Mouse (Mus musculus) embryo, embryonic 10.5 days (tissue): ENCODE data around the gene Wdr4.
"Not testable (repeated sequence)": the region's sequence is repeated elsewhere in the genome, so short reads cannot be mapped to it uniquely, and the experiment has no call there.

ENCODE experiments used
- DNase-seq: peaks from one replicate; pipeline ENCODE4 v3.0.0-alpha.2; 2015; ENCODE audit warnings: low spot score

Wdr4 gene

GRCm38 (mm10) chr17:31519946-31520838 lies at the start of gene Wdr4, which contains the start of gene Ndufv3:
Gene Wdr4, minus strand, starts transcription at chr17:31519980.
Gene Ndufv3, plus strand, starts transcription at chr17:31520115.
- DNase-seq: peak; percentile 100

DNA sequence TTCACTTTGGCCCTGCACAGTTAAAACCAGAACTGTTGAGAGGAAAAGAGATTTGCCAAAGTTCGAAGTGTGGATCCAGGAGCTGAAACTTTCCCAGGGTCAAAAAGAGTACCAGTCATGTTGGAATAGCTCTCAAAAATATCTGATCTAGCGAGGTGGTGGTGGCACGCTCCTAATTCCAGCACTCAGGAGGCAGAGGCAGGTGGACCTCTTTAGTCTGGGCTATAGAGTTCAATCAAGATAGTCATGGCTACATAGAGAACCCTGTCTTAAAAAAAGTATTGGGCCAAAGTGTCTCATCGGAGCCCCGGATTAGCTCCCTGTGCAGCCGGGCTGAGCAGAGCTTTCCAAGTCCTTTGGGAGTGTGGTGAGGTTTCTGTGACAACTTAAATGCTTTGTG lies 46.5 kb upstream of the Wdr4 start:
- DNase-seq: no peak

DNA sequence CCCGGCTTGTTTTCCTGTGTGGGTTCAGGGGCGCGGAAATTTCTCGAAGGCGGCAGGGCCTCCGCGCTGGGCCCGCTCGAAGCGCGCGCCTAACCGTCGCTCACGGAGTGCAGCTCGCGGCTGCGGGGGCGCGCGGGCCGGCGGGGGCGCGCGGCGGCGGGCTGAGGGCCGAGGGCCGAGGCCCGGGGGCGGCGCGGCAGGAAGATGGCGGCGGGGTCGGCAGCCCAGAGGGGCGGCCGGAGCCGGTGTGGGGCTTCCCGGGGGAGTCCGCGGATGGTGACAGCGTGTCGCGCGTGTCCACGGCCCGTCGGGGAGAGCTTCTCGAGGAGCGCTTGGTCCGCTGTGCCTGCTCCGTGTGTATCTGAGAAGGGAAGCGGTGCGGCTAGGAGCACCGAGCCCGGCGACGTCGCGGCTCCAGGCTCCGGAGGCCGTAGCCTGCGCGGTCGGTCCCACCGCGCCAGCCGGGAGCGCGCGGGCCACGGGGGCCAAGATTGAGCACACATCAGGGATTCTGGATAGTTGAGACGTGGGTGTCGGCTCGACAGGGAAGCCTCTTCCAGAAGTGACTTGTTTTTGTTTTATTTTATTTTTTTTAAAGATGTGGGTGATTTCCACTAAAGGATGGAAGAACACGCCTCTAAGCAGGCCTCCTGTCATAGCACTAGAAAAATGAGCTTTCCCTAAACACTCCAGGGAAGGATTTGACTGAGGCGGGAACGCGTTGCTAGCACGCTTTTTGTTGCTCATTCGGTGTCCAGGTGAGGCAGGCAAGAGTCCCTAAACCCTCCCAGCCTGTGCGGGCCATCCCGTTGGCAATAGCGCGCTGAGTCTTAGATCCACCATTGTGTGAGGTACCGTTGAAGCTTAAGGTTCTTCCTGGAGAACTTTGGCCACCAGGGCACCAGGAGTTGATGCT lies 45.6 kb upstream of the Wdr4 start:
- DNase-seq: peak; percentile 81

- no peak for DNase-seq
Measured at GRCm38 (mm10) chr17:31564858-31565140, 45.0 kb upstream of the Wdr4 start.

DNA sequence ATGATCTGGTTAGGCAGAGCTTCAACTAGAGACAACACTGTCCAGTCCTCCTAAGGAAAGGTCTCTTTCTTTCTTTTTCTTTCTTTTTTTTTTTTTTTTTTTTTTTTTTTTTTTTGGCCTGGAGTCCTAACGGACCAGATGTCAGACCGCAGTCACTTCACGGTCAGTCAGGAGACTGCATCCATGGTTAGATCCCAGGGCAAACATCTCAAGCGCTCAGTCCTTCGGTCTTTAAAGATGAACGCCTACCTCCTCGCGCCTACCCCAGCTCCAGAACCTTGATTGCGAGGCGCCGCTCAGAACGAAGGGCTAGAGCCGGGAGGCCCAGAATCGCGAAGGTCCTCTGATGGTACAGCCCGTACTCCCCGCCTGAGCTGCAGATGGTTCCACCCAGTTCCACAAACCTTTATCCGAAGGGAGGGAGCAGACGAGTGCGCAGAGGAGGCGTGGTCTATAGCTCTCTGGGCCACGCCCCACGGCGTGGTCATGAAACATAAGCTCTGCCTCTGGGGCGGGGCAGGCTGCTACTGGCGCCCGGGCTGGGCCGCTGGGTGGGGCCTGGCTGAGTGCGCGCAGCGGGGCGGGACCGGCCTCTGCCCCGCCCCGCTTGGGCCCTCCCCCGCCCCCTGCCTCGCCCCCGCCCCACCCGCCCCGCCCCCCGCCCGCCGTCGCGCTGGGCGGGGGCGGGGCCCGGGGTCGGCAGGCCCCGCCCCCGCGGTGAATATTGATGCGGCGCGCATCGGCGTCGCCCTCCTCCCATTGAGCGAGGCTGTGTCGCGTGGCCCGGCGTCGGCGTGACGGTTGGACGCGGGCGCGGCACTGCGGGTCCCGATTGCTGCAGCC lies 44.5 kb upstream of the Wdr4 start, which contains the start of gene Pknox1:
TSS of gene Pknox1 (plus strand) at position 720 of the 843 bp plus-strand sequence.
- peak; percentile 100 for DNase-seq

GRCm38 (mm10) chr17:31563632-31564014 lies 43.8 kb upstream of the Wdr4 start:
- DNase-seq: peak; percentile 67

DNA sequence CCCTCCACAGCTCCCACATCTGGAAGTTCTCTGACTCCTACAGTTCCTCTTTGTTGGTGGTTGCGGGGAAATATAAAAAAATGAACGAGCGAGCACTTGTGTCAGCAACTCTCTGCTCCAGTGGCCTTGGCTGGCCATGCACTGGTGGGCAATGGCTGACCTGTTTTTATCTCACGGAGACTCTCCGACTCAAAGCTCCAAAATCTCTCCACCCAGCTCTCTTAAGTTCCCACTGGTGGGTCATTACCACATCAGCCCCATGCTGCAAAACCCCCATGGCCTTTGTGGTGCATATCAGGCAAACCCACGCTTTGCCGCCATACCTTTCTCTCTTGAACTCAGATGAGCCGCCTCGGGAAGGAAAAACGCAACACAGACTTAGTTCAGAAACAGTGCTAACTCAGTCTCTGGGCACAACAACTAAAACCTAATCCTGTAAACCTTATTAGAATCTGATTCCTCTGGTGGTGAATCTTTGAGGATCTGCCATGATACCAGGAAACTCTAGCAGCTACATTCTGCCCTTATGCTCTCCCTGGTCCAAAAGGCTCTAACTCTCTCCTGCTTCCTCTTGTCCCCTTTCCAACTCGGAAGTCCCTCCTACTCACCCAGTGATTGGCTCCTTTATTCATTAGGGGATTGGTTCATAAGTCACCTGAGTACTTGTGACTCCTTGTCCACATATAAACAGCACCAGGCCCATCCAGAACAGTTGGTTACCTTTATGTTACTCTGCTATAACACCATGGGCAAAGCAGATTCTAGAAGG lies 39.4 kb upstream of the Wdr4 start:
- no peak for DNase-seq

DNA sequence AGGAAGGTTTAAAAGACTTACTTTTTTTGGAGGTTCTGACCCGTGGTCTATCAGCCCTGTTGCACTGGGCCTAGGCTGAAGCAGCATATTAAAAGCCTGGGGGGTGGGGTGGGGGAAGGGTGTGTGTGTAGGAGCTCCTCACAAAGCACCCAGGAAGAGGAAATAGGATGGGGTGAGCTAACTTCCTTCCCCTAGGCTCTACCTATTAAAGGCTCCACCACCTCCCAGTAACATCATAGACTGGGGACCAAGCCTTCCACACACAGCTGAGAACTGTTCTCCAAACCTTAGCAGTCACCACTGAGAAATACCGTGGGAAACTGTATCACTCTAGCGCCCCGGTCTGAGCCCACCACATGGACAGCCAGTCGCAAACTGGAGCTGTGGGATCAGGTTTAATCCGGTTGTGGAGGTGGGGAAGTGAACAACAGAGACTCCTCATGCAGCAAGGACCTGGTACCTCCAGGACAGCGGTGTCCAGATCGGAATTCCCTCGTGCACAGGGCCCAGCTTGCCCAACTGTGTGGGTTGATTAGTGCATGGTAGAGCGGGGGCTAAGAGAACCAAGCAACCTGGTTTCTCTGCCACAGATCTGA lies 38.3 kb upstream of the Wdr4 start:
- DNase-seq: peak; percentile 28

- peak; percentile 86 for DNase-seq
Measured at GRCm38 (mm10) chr17:31557124-31557880, 37.5 kb upstream of the Wdr4 start.

DNA sequence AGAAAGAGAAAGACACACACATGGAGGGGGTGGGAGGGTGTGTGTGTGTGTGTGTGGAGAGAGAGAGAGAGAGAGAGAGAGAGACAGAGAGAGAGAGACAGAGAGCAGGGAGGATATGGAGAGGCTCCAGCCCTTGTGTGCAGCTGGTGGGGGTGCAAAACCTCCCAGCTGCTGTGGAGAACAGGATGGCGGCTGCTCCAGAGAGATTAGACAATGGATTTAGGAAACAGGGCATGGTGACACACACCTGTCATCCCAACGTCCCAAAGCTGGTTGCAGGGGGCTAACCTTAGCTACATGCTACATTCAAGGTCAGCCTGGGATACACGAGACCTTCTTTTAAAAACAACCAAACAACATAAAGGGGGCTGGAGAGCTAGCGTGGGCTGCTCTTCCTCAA lies 36.5 kb upstream of the Wdr4 start:
- DNase-seq: no peak

DNA sequence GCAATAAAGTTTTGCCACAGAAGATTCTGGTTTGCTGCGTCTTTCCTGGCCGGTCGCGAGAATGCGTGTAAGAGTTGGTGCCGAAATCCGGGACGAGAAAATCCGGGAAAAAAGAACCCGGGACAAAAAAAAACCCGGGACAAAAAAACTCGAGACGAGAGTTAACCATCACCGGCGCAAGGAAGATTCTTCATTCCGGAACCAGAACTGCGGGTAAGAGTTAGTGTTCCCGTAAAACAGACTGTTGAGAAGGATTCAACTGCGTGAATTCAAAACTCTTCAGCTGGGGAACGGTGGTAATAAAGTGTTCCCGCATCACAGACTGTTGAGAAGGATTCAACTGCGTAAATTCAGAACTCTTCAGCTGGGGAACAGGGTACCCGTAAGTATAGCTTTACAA lies 32.8 kb upstream of the Wdr4 start:
- DNase-seq: not testable (repeated sequence)

DNA sequence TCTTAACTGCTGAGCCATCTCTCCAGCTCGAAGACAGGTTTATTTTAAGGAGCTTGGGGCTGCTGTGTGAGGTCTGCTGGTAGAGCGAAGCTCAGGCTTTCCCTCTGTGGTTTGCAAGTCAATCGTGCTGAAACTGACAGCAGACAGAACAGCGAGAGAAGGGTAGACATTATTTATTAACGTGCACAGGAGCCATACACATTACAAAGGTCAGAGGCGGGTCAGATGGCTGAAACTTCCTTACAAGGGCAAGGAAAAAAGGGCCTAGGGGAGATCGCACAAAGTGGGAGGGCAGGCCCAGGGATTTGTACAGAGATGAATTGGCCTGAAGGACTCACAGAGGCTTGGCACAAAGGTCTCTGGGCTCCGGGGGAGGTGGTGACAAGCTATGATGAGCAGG lies 29.6 kb upstream of the Wdr4 start:
- peak; percentile 64 for DNase-seq

DNA sequence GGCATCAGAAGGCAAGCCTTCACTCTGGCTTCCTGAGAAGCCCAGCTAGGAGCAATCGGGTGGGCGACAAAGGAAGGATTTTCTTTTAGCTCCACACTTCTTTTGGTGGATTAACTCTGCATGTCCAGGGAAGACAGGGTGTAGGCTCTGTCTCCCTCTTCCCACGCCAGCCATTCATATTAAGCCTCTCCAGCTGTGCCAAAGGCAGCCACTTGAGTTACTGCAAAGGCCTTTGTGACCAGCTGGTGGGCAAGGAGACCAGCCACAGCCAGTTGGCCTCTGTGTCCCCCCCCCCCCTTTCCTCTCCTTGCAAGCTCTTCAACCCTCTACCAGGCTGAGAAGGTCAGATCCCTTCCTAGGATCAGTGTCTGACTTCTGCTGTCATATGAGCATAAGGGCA lies 28.2 kb upstream of the Wdr4 start:
- DNase-seq: no peak

DNA sequence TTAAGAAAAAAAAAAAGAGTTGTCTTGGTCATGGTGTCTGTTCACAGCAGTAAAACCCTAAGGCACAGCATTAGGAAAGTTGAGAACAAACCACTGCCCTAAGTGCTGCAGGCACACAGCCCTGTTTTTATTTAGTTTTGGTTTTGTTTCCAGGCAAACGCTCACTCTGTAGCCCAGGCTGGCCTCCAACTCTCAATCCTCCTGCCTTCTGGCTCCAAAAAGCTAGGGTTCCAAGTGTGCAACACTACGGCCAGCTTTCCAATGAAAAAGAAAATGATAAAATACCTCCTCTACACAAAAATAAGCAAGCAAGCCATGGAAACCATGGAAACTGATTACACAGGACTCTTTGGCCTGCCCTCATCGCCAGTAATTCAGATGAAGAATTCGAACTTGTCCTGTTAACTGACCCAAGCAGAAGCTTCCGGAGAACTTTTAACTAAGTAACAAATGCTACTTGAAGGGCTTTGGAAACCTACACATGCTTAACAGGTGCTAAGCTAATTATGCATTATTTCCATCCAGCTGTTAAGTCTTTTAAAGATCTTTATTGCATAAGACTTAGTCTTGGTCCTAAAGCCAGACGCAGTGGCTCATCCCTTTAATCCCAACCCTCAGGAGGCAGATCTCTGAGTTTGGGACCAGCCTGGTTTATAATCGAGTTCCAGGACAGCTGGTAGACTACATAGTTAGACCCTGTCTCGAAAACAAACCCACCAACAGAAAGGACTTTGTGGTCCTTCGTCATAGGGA lies 26.8 kb upstream of the Wdr4 start:
- DNase-seq: no peak

DNA sequence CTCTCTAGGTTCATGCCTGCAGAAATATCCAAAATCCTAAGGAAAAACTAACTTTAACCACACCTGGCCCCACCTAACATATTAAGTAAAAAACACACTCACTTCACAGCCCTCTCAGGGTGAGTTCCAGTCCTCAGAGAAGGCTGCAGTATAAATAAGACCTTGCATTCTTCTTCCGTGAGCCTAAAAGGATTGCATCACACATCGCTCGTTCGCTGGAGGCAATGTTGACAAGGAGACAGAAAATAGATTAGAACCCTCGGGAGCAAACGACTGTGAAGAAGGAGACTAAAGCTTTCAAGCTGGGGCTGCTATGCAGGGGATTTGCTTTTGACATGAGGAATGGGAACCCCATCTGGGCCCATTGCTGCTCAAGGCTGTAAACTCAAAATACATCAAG lies 23.8 kb upstream of the Wdr4 start:
- no peak for DNase-seq

DNA sequence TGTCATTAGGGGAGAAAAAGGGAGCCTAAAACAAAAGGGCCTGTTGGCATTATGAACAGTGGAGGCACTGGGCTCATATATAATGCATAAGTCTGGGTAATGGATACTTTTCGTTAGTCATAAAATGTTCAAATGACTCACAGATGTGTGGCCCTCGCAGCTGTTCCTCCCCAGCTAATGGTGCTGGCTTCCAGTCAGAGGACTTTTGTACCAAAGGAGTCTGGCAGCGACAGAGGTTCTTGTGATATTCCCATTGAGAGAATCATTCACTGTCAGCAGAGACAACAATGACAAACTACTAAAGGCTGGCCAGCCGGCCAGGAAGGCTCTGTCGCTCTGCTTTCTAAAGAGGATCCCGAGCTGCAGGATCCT lies 21.7 kb upstream of the Wdr4 start:
- peak; percentile 53 for DNase-seq

GRCm38 (mm10) chr17:31540809-31541459 lies 21.2 kb upstream of the Wdr4 start:
- DNase-seq: no peak

DNA sequence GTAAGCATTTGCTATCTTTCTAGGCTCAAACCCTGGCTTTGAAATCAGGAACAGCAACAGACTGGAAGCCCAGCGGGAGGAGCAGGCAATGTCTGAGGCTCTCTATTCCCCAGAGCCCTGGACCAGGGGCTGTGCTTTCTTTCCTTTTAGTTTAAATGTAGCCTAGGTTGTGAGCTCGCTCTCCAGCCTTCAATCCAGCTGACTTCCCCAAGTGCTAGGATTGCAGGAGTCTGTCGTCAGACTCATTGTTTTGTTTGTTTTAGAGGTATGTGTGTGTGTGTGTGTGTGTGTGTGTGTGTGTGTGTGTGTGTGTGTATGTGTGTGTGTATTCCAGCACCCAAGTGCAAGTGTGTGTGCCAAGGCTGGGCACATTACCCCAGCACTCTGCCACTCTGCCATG lies 20.3 kb upstream of the Wdr4 start:
- no peak for DNase-seq
